21 mouse cellular contexts compared by ENCODE assay signal in genomic region chr17:14254616-14255015, GRCm38 (mm10). TPM values are rescaled to one million over a fixed set of nuclear protein-coding genes. Genes with fewer than 3 reads are reported as not detected.
DNase-seq lines count a peak whose midpoint lies in the region; ATAC-seq and TF ChIP-seq lines count a peak whose summit lies in the region.
"Had no signal": no experiment of that assay in that cellular context is flagged by ENCODE, and none has a peak within 500 bp of the region (broad histone marks: within the 10 kb centered on the region; RNA-seq: fewer than 3 reads in every experiment).

No protein-coding gene starts in this region.

- no peak overlapping the region for H3K4me3 ChIP-seq in gastrocnemius, adult 2 months
- no peak overlapping the region for H3K4me3 ChIP-seq in kidney, embryonic 14.5 days (ENCODE audit: low read length)
- no peak overlapping the region for H3K4me3 ChIP-seq in lung, embryonic 16.5 days (ENCODE audit: low read length)
- H3K4me3 ChIP-seq in midbrain, embryonic 13.5 days (replicated peaks) = no peak overlapping the region
- H3K4me3 ChIP-seq: embryonic facial prominence, embryonic 15.5 days; midbrain, embryonic 12.5 days; neural tube, embryonic 12.5 days had no signal

- H3K27me3 ChIP-seq in kidney, embryonic 14.5 days (ENCODE audit: control insufficient read depth, insufficient read depth, low read length) = no peaks in the 10 kb centered on the region
- H3K27me3 ChIP-seq in lung, embryonic 16.5 days (ENCODE audit: control insufficient read depth, insufficient read depth, low read depth, low read length) = no peaks in the 10 kb centered on the region
- no peaks in the 10 kb centered on the region for H3K27me3 ChIP-seq in midbrain, embryonic 13.5 days
- H3K27me3 ChIP-seq: midbrain, embryonic 12.5 days; neural tube, embryonic 12.5 days had no signal

- no peak overlapping the region for H3K4me2 ChIP-seq in kidney, embryonic 14.5 days (replicated peaks; ENCODE audit: low read depth, low read length)
- H3K4me2 ChIP-seq in lung, embryonic 16.5 days (ENCODE audit: low read depth, low read length) = no peak overlapping the region
- H3K4me2 ChIP-seq in midbrain, embryonic 13.5 days (replicated peaks) = no peak overlapping the region
- H3K4me2 ChIP-seq: embryonic facial prominence, embryonic 15.5 days; liver, embryonic 11.5 days; midbrain, embryonic 12.5 days; neural tube, embryonic 12.5 days had no signal

- peak overlapping the region; percentile 44 for H3K27ac ChIP-seq in gastrocnemius, adult 2 months
- no peak overlapping the region for H3K27ac ChIP-seq in kidney, embryonic 14.5 days (ENCODE audit: low read depth, low read length)
- no peak overlapping the region for H3K27ac ChIP-seq in lung, embryonic 16.5 days (ENCODE audit: low read length)
- H3K27ac ChIP-seq in midbrain, embryonic 13.5 days = no peak overlapping the region
- H3K27ac ChIP-seq: embryonic facial prominence, embryonic 15.5 days; midbrain, embryonic 12.5 days; neural tube, embryonic 12.5 days had no signal

- 28% methylated on average over 5 of the region's 5 CpGs for WGBS in kidney, embryonic 14.5 days
- 40% methylated on average over 5 of the region's 5 CpGs for whole genome bisulfite sequencing in lung, embryonic 16.5 days
- 81% methylated on average over 5 of the region's 5 CpGs for WGBS in midbrain, embryonic 13.5 days

- H3K4me1 ChIP-seq in kidney, embryonic 14.5 days (ENCODE audit: control insufficient read depth, insufficient read depth, low read length) = peaks cover 20% of the 10 kb centered on the region
- H3K4me1 ChIP-seq in lung, embryonic 16.5 days (replicated peaks; ENCODE audit: control insufficient read depth, insufficient read depth, low read length) = peaks cover 5% of the 10 kb centered on the region
- no peaks in the 10 kb centered on the region for H3K4me1 ChIP-seq in midbrain, embryonic 13.5 days (replicated peaks)
- H3K4me1 ChIP-seq: midbrain, embryonic 12.5 days; neural tube, embryonic 12.5 days had no signal

- intact Hi-C loops in gastrocnemius, adult 2 months (cut with DNase I) = no loop called here

- no peaks in the 10 kb centered on the region for H3K36me3 ChIP-seq in kidney, embryonic 14.5 days (ENCODE audit: control insufficient read depth, insufficient read depth, low read length)
- no peaks in the 10 kb centered on the region for H3K36me3 ChIP-seq in lung, embryonic 16.5 days (ENCODE audit: control insufficient read depth, insufficient read depth, low read length)
- H3K36me3 ChIP-seq in midbrain, embryonic 13.5 days = no peaks in the 10 kb centered on the region
- H3K36me3 ChIP-seq: embryonic facial prominence, embryonic 15.5 days; midbrain, embryonic 12.5 days; neural tube, embryonic 12.5 days had no signal

- peak; percentile 55; the same call in 1 of the 2 replicates for ATAC-seq in kidney, embryonic 14.5 days (ENCODE audit: low FRiP score, low TSS enrichment)
- peak; percentile 18; the same call in 1 of the 2 replicates for ATAC-seq in lung, embryonic 16.5 days (ENCODE audit: low read depth)
- ATAC-seq in midbrain, embryonic 13.5 days = no peak
- ATAC-seq: CD4-positive, CD25-positive, alpha-beta regulatory T cell, adult 4 months; forebrain, embryonic 16.5 days; hindbrain, embryonic 16.5 days had no signal

- no peak for TF ChIP-seq CTCF in gastrocnemius, adult 2 months (IDR thresholded peaks at IDR 0.05)

- DNase-seq in gastrocnemius, adult 2 months = peak; percentile 37
- DNase-seq in gastrocnemius, adult 18-20 months (ENCODE audit: low spot score) = no peak
- no peak for DNase-seq in kidney, adult 11 months
- DNase-seq in lung, postnatal 36 days = no peak
- DNase-seq in yolk sac, embryonic 10.5 days (ENCODE audit: low spot score) = peak; percentile 15
- DNase-seq: adrenal gland, postnatal 25 days; cerebellum, adult 11 months; cerebellum, postnatal 10 days; right cerebral cortex, postnatal 4 days; thymus, postnatal 36 days had no signal

- no peaks in the 10 kb centered on the region for H3K9me3 ChIP-seq in kidney, embryonic 14.5 days (ENCODE audit: control insufficient read depth, low read length)
- no peaks in the 10 kb centered on the region for H3K9me3 ChIP-seq in lung, embryonic 16.5 days (ENCODE audit: control insufficient read depth, low read length)
- no peaks in the 10 kb centered on the region for H3K9me3 ChIP-seq in midbrain, embryonic 13.5 days
- H3K9me3 ChIP-seq: embryonic facial prominence, embryonic 15.5 days; midbrain, embryonic 12.5 days; neural tube, embryonic 12.5 days had no signal

- H3K9ac ChIP-seq in kidney, embryonic 14.5 days (ENCODE audit: low read depth, low read length) = no peak overlapping the region
- no peak overlapping the region for H3K9ac ChIP-seq in lung, embryonic 16.5 days (ENCODE audit: low read length)
- no peak overlapping the region for H3K9ac ChIP-seq in midbrain, embryonic 13.5 days (replicated peaks)
- H3K9ac ChIP-seq: embryonic facial prominence, embryonic 15.5 days; midbrain, embryonic 12.5 days; neural tube, embryonic 12.5 days had no signal

RNA-seq across cellular contexts. Expression of gene Smoc2, which starts 24.7 kb away (rescaled TPM):
- total RNA-seq in gastrocnemius, adult 2 months (2021) = 10 to 100 TPM; 40.6 to 65.5 TPM
- 10 to 100 TPM; 71.5 to 71.9 TPM for total RNA-seq in gastrocnemius, adult 18-20 months (2021)
- 44.2 and 79.9 TPM in 2 replicates for polyA plus RNA-seq in kidney, embryonic 14.5 days (2014; fragmentation: Nextera tagmentation; extraction: Ambion mirVana)
- polyA plus RNA-seq in lung, embryonic 16.5 days (2015; fragmentation: Nextera tagmentation; extraction: Ambion mirVana) = 46.1 and 48.9 TPM in 2 replicates
- 1.5 and 1.6 TPM in 2 replicates for polyA plus RNA-seq in midbrain, embryonic 13.5 days (2015; fragmentation: Nextera tagmentation; extraction: Ambion mirVana)
- total RNA-seq: megakaryocyte progenitor cell, adult 5-6 weeks had no signal
- polyA plus RNA-seq: CD4-positive, CD25-positive, alpha-beta regulatory T cell, adult 4 months had no signal

RNA-seq across cellular contexts. Expression of gene Dact2, which starts 50.5 kb away (rescaled TPM):
- 1 to 10 TPM; 2.3 to 2.7 TPM for total RNA-seq in gastrocnemius, adult 2 months (2021)
- 1 to 10 TPM; 1.5 to 3.5 TPM for total RNA-seq in gastrocnemius, adult 18-20 months (2021)
- 16.4 and 21.0 TPM in 2 replicates for polyA plus RNA-seq in kidney, embryonic 14.5 days (2014; fragmentation: Nextera tagmentation; extraction: Ambion mirVana)
- 3.3 and 3.5 TPM in 2 replicates for polyA plus RNA-seq in lung, embryonic 16.5 days (2015; fragmentation: Nextera tagmentation; extraction: Ambion mirVana)
- 0.66 and 0.94 TPM in 2 replicates for polyA plus RNA-seq in midbrain, embryonic 13.5 days (2015; fragmentation: Nextera tagmentation; extraction: Ambion mirVana)
- total RNA-seq: megakaryocyte progenitor cell, adult 5-6 weeks had no signal
- polyA plus RNA-seq: CD4-positive, CD25-positive, alpha-beta regulatory T cell, adult 4 months had no signal

Comparison
In these comparisons a context has a peak if more than half of its experiments do, and no peak if none do; other contexts are left out.
1. DNase-seq: peak in gastrocnemius, adult 2 months (single experiment) and yolk sac, embryonic 10.5 days (single experiment); none in gastrocnemius, adult 18-20 months (single experiment), kidney, adult 11 months (single experiment) and lung, postnatal 36 days (single experiment).
2. RNA of gene Smoc2, which starts 24.7 kb away (polyA plus RNA-seq): 44.2 to 79.9 TPM in kidney, embryonic 14.5 days and 46.1 to 48.9 TPM in lung, embryonic 16.5 days; 1.5 to 1.6 TPM in midbrain, embryonic 13.5 days; every median in the first group is over 10 times any median in the second.